Mouse (Mus musculus) adrenal gland, postnatal 36 days (tissue): ENCODE measurements around the gene Mettl7a3. TPM values are rescaled to one million over a fixed set of nuclear protein-coding genes. Genes with fewer than 3 reads are reported as not detected.
A peak's percentile ranks its signal among the peaks of the same experiment; 100 is the strongest.
"Not testable (repeated sequence)": the region's sequence is repeated elsewhere in the genome, so short reads cannot be mapped to it uniquely, and the experiment has no call there.

Experiments used
- DNase-seq, 2 experiments: peaks; one replicate each; pipeline ENCODE4 v3.0.0; 2021; ENCODE audit warnings: mixed read lengths in 1 of 2
- total RNA-seq, 2 experiments: library from RNA; stranded (reverse); gene quantifications; 2 replicates each; pipeline ENCODE4 v1.2.3; 2021

Gene Mettl7a3
- total RNA-seq, 2 experiments from 2014 or later, result not detected

DNA sequence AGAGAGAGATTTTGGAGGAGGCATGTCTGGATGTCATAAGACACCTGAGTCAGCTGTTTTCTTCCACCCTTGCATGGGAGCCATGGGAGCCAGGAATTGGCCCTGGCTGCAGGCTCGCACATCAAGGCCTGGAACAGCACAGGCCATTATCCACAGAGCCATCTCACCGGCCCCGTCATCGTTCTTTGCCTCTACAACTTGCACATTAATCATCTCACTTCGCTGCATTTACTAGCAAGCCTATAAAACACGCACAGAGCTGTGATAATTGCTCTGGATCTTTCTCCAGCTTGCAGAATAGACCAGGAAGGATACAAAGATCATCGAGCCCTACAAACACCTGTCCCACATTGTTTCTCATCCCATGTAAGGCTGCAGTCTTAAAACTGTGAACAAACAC, 4.0 kb upstream of the Mettl7a3 start:
- DNase-seq, result no peak

DNA sequence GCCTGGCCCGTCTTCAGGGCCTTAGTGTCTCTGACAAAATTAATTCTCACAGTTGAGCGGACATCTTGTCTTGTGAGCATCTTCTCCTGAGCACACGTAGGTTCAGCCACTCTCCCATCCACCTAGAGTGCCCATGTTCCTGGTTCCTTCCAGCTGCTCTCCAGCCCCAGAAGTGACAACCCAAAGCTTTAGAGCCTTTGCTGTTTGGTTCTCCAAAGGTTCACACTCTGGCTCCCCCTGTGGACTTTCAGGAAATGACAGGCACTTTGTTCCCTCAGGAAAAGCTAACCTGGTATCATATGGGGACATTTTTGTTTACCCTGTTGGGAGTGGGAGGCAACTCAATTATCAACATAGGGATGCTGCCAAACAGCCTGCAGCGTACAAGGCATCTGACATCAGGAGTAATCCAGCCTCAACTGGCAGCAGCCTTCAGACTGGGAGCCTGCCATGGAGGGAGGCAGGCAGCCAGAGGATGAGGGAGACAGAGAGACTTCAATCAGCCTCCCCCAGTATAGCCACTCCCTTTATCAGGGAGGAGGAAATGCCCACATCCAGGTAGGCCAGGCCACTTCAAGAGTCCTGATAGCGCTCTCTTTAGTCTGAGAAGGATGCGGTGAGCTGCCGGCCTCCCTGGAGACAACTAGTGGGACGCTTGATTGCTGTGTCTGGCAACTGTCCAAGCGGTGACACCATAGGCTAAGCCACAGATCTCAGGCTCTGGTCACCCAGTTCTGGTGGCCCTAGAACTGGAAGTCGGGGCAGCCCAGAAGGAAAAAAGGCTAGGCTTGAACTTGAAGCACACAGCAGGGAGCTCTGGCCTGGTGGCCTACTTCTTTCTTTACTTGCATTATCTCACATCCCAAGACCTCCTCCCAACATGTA, 2.4 kb upstream of the Mettl7a3 start:
- not testable (repeated sequence) for DNase-seq

DNA sequence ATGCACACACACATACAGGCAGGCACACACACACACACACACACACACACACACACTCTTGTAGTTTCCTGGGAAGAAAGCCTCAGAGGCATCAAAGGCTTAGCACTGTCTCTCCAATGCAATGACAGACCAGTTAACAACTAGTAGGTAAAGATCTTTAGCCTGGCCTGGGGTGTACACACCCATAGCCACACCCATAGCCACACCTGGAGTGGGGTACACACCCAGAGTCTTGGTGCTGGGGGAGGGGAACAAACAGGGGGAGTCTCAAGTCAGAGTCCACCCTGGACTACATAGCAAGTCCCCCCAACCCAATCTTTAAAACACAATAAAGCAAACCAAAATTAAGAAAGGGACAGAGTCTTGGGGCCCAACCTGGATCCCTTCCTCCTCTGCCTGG, 2.6 kb downstream of the Mettl7a3 start:
- not testable (repeated sequence) for DNase-seq

DNA sequence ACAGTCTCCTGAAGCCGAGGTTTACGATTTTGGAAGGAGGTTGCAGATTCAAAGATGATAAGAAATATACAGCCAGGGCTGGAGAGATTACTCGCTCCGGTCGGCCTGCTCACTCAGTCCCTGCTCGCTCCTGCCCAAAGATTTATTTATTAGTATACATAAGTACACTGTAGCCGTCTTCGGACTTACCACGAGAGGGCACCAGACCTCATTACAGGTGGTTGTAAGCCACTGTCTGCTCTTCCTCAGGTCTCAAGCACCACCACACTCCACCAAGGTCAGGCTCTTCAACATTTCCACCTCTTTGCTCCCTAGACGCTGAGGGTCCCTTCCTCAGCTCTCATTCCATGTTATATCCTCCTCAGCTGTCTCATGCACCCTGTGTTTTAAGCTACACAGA, 3.1 kb downstream of the Mettl7a3 start:
- peak; percentile 63 to 78 for DNase-seq

DNA sequence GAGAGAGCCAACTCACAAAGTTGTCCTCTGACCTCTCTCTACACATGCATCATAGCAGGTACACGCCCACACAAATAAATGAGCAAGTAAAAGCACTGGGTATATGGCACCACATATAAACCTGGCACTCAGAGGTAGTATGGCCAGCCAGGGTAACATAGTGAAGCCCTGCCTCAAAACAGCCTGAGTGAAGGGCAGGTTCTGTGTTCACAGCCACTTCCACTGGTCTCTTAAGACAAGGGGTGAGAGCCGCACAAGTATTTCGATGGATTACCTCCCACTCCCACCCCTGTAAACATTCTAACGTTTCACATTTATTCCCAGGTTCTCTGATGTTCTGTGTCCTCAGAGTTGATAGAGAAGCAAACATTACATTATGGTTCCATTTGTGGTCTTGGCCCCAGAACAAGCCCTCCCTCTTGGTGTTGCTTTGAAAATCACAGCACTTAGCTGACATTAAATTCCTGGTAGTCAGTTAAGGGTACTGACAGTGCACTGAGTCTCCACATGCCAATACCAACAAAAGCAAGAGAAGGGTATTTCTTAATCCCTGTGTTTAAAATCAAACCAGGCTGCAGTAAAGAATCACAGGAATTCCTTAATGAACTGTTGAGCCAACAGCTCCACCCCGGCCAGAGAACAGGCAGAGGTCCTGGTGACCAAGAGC, 6.7 kb downstream of the Mettl7a3 start:
- not testable (repeated sequence) for DNase-seq

DNA sequence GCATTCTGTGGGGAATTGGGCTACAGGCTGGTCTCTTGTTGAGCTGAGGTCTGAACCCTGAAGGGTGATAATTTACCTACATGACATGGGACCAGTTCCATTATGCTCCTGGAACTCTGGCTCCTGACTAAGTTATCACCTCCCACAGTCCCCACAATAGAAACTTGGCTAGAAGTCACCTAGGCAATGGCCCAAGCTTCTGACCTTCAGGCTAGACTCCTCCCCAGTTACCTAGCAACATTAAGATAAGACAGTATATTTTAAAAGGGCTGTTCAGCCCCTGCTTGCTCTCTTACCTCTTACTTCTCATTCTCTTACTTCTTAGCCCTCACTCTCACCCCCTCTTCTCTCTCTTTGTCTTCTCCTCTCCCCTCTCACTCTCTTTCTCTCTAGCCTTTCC, 10.8 kb downstream of the Mettl7a3 start:
- DNase-seq, result peak in 1 of 2 experiments; percentile 27

DNA sequence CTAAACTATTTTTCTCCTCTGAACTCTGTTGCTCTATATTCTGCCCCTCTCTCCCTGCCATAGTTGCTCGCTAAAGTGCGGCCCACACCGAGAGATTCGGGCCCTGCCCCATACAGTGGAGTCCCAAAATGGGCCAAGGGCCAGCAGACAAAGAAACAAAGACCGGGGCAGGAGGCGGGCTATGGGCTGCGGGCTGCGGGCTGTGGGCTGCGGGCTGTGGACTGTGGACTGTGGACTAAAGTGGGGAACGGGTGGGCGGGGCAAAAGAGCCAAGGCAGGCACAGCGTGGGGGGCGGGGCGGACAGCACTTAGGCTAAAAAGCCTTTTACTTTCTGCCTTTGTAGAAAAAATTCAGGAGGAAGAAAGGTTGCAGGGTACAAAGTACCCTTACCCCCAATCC, 12.0 kb downstream of the Mettl7a3 start:
- no peak for DNase-seq

DNA sequence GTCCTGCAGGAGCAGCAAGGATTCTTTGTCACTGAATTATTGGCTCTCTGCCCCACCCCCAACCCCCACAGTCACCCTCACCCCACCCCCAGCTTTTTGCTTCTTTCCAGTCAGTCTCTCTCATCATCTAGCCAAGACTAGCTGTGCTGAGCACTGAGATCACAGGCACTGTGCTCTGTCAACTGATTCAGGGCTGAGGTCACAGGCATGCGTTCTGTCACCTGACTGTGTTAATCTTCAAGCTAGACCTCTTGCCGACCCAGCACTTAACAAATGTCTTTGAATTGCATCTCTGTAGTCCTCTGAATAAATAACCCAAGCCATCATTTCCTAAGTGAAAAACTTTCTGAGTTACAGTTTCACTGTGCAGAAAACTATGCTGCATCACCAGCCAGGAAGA, 14.8 kb downstream of the Mettl7a3 start:
- no peak for DNase-seq

DNA sequence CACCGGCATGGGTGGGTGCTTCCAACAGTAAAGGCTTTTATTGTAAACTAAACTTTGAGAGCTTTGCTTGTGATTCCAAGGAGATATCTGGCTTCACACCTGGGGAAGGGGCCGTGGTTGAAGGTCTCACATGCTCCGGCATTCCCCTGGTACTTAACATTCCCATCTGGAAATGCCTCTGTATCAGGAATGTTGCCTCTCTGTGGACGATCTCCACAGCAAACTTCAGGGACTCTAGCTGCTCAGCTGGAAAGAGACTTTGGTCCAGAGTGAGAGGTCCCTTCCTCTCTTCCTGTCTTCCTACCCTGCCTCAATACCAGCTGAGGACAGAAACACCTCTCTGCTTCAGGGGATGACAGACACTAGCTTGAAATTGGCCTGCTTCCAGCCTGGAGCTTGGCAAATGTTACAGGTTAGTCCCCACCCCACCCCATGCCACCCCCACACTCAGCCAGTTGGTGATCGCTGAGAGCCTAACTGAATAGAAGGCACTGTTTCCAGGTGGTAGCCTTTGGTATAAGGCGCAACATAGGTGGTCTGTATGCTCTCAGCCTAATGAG, 16.9 kb downstream of the Mettl7a3 start:
- no peak for DNase-seq

DNA sequence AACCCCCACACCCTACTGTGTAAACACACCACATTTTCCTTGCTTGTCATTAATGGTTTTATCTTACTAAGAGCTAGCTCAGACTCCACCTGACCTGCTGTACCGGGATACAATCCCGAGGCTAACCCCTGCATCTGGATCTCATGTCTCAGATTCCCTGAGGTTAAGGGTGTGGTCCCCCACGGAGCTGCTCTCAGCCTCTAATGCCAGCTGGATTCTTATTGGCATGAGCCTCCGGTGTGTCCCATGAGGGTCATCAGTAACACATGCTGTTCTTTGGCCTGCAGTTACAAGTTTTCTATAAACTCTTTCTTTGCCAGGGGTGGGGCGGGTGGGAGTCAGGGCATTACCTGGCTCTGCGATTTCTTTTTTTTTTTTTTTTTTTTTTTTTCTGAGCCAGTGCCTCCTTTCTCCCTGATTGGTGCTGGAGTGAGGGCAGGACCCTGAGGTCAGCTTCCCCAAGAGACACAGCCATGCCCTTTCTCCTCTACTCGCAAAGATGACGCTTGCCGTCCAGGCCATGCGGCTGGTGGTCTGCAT, 18.1 kb downstream of the Mettl7a3 start, which contains the start of the genes Methig1 and Mettl7a2:
Methig1 (plus strand) TSS at position 439 of the 540 bp plus-strand sequence.
Mettl7a2 (plus strand) TSS at position 490 of the 540 bp plus-strand sequence.
- no peak for DNase-seq

DNA sequence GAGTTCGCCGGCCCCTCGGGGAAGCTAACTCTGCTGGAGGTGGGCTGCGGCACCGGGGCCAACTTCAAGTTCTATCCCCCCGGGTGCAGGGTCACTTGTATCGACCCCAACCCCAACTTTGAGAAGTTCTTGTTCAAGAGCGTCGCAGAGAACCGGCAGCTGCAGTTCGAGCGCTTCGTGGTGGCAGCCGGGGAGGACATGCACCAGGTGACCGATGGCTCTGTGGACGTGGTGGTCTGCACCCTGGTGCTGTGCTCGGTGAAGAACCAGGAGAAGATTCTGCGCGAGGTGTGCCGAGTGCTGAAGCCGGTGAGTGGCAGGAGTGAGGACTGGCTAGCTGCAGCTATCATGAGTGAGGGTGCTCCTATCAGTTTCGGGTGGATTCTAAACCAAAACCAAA, 18.7 kb downstream of the Mettl7a3 start:
- not testable (repeated sequence) for DNase-seq

DNA sequence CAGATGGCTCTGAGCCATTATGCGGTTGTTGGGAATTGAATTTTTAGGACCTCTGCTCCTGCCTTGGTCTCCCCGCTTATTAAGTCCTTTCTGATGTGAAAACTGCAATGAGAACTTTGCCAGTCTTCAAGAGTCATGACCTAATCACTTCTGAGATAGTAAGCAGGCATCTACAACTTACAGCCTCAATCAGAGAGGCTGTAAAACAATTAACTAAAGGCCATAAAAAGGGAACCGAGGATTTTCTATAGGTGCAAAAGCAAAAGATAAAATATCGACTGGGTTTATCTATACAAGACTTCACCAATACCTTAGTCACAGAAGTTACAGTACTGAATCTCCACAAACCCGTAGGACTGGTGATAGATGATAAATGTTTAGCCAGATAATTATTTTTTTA, 21.1 kb downstream of the Mettl7a3 start:
- DNase-seq, result no peak

DNA sequence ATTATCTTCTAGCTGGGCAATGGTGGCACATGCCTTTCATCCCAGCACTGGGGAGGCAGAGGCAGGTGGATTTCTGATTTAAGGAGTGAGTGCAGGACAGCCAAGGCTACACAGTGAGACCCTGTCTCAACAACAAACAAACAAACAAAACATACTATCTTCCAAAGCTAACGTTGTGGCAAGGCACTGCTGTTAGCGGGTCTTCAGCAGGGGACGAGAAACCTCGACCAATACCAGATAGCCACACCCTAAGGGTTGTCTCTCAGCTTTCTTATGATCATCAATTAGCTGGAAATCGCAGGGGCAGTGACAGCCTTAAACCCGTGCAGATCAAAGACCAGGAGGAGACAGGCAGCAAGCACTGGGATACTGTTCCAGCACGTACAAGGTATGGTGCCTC, 29.5 kb downstream of the Mettl7a3 start, which contains the start of gene Higd1c:
Higd1c (plus strand) TSS at position 301 of the 400 bp plus-strand sequence.
- DNase-seq, result no peak

DNA sequence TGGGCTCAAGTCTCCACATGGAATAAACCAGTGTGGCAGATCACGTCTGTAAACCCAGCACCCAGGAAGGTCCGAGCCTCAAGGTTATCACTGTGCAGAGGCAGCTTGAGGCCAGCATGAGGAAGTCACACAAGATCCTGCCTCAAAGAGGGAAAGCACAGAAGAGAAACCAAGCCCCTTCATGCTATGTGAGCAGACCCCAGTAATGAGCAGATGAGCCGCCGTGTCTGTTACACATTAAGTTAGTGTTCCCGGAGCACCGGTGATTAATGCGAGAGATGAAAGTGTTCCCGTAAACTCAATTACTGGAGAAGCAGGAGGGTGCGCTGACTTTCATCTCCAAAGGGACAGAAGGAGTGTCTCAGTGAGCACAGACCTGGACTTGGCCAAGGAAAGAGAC, 31.2 kb downstream of the Mettl7a3 start:
- DNase-seq, result not testable (repeated sequence)

DNA sequence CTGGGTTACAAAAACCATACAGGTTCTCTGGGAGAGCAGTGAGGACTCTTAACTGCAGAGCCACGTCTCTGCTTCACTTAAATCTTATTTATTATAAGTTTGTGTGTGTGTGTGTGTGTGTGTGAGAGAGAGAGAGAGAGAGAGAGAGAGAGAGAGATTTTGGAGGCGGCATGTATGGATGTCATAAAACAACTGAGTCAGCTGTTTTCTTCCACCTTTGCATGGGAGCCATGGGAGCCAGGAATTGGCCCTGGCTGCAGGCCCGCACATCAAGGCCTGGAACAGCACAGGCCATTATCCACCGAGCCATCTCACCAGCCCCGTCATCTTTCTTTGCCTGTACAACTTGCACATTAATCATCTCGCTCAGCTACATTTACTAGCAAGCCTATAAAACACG, 32.4 kb downstream of the Mettl7a3 start:
- no peak for DNase-seq

DNA sequence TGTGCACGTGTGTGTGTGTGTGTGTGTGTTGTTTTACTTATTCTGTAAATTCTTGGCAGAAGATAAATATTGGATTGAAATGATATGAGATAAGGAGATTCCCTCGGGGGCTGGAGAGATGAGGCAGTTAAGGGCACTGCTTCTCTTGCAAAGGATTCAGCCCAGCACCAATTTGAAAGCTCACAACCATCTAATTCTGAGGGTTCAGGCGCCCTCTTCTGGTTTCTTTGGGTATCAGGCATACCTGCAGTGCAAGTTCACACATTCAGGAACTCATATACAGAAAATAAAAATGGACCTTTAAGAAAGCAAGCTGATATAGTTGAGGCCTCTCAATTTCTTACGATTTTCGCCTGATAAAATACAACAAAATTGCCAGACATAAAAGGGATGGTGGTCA, 40.3 kb downstream of the Mettl7a3 start:
- peak; percentile 63 to 67 for DNase-seq

DNA sequence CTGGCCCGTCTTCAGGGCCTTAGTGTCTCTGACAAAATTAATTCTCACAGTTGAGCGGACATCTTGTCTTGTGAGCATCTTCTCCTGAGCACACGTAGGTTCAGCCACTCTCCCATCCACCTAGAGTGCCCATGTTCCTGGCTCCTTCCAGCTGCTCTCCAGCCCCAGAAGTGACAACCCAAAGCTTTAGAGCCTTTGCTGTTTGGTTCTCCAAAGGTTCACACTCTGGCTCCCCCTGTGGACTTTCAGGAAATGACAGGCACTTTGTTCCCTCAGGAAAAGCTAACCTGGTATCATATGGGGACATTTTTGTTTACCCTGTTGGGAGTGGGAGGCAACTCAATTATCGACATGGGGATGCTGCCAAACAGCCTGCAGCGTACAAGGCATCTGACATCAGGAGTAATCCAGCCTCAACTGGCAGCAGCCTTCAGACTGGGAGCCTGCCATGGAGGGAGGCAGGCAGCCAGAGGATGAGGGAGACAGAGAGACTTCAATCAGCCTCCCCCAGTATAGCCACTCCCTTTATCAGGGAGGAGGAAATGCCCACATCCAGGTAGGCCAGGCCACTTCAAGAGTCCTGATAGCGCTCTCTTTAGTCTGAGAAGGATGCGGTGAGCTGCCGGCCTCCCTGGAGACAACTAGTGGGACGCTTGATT, 43.2 kb downstream of the Mettl7a3 start:
- DNase-seq, result not testable (repeated sequence)

DNA sequence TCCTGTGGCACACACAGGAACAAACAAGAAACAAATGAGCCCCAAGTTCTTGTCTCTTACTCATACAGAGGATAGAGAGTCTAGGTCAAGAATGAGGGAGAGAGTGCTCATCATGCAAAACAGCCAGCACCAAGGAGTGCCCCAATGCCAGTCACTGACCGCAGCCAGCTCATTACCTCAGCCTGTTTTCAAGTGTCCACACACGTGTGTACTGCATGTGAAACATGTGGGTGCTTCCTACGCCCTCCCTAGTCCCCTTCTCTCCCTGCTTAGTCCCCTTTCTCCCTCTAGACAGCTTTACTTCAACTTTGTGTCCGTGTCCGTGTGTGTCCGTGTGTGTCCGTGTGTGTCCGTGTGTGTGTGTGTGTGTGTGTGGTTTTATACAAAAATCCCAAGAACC, 44.9 kb downstream of the Mettl7a3 start:
- DNase-seq, result no peak

DNA sequence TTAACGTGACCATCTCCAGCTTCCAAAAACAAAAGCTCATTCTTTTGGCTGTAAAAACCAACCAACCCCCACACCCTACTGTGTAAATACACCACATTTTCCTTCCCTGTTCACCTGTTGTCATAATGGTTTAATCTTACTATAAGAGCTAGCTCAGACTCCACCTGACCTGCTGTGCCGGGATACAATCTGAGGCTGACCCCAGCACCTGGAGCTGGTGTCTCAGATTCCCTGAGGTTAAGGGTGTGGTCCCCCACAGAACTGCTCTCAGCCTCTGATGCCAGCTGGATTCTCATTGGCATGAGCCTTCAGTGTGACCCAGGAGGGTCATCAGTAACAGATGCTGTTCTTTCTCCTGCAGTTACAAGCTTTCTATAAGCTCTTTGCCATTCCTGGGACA, 45.4 kb downstream of the Mettl7a3 start:
- DNase-seq, result no peak

DNA sequence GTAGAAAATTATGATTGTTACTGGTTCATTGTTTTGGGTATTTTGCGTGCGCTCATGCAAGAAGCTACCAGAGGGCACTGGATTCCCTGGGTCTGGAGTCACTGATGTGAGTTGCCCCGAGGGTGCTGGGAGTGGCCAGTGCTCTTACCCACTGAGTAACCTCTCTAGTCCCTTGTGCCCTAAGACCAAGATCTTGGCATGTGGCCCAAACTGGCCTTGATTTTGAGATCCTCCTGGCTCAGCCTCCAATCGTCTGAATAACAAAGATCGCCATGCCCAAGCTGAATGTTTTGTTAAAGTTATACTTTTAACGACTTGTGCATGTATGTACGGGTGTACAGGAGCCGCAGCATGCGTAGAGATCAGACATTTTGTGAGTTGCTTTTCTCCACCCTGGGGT, 51.0 kb downstream of the Mettl7a3 start:
- DNase-seq, result no peak

DNA sequence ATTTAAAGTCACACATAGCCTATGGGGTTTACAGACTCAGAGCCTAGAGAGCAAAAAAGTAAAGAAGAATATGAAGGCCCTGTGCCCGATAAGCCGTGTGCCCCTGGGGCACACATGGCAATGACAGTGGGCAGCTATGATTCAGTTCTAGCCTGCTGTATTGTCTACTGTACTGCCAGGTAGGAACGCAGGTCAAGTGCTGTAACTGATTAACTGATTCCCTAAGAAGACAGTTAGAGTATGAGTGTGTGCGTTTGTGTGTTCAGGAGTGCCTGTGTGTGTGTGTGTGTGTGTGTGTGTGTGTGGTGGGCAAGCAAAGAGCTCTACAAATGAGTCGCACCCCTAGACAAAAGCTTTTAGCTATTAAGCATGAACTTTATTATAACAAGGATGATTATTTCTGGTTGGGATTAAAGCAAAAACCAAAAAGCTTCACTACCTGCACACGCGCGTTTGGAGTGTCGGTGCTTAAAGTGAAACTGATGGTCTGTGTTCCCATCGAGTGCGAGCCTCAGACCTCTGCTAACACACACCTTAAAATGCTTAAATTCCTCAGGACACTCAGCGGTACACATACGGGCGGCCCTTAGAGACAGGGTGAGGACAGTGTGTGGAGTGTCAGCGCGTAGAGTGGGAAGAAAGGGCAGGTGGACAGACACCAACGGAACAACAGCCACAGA, 53.0 kb downstream of the Mettl7a3 start:
- no peak for DNase-seq
